Mouse (Mus musculus) ES-E14 (cell line): ENCODE data around the gene Gaa. TPM values are rescaled to one million over a fixed set of nuclear protein-coding genes. Genes with fewer than 3 reads are reported as not detected.

ENCODE experiments used
- DNase-seq: peaks from one replicate; pipeline ENCODE4 v3.0.0-alpha.2; 2013; ENCODE audit warnings: low read depth, low spot score
- H3K27ac ChIP-seq: 2 replicates; pipeline ENCODE4 v1.5.1; 2012; ENCODE audit warnings: low read depth, mild to moderate bottlenecking, low read length, moderate library complexity, mixed read lengths; ENCODE audit not compliant: poor library complexity, insufficient read depth, severe bottlenecking
- H3K36me3 ChIP-seq: 2 replicates; pipeline ENCODE4 v1.6.1; 2012; ENCODE audit warnings: mild to moderate bottlenecking, low read length, moderate library complexity, mixed read lengths; ENCODE audit not compliant: control insufficient read depth, poor library complexity, insufficient read depth, severe bottlenecking
- H3K4me1 ChIP-seq, 2 experiments: fragments of 150-350 bp in 1 of 2; sonication (generic) in 1 of 2; 2 replicates each; pipeline ENCODE4 v1.6.1; 2012; ENCODE audit warnings: low read length in 2 of 2, mild to moderate bottlenecking in 1 of 2, mixed read lengths in 1 of 2; ENCODE audit not compliant: control insufficient read depth in 2 of 2, insufficient read depth in 2 of 2, poor library complexity in 1 of 2
- H3K4me3 ChIP-seq, 2 experiments: fragments of 150-350 bp in 1 of 2; sonication (generic) in 1 of 2; 2 replicates each; pipeline ENCODE4 v1.5.1; 2012; ENCODE audit warnings: low read length in 2 of 2, low read depth in 1 of 2, mild to moderate bottlenecking in 1 of 2, mixed read lengths in 1 of 2; ENCODE audit not compliant: insufficient read depth in 1 of 2, poor library complexity in 1 of 2, severe bottlenecking in 1 of 2
- H3K9ac ChIP-seq: 2 replicates; pipeline ENCODE4 v1.6.1; 2012; ENCODE audit warnings: low read depth, mild to moderate bottlenecking, low read length, mixed read lengths; ENCODE audit not compliant: poor library complexity, insufficient read depth, severe bottlenecking
- H3K9me3 ChIP-seq: fragments of 150-350 bp; sonication (generic); 2 replicates; pipeline ENCODE4 v1.6.1; 2012; ENCODE audit warnings: low read depth, mild to moderate bottlenecking, low read length; ENCODE audit not compliant: control insufficient read depth, insufficient read depth
- CHD2 ChIP-seq: IDR thresholded peaks from 2 replicates; pipeline ENCODE4 v1.6.1; 2014; ENCODE audit warnings: mild to moderate bottlenecking, low read depth, low read length, inconsistent platforms
- HCFC1 ChIP-seq: IDR thresholded peaks from 2 replicates; pipeline ENCODE4 v1.6.1; 2012; ENCODE audit warnings: low read length, inconsistent platforms, borderline replicate concordance; ENCODE audit not compliant: insufficient read depth
- MAFK ChIP-seq: IDR thresholded peaks from 2 replicates; pipeline ENCODE4 v1.6.1; 2014; ENCODE audit warnings: mild to moderate bottlenecking, low read depth, low read length, inconsistent platforms; ENCODE audit not compliant: insufficient read depth
- ZC3H11A ChIP-seq: IDR thresholded peaks from 2 replicates; pipeline ENCODE4 v1.6.1; 2012; ENCODE audit warnings: low read depth, mild to moderate bottlenecking, inconsistent platforms, low read length, borderline replicate concordance
- ZNF384 ChIP-seq: IDR thresholded peaks from 2 replicates; pipeline ENCODE4 v1.6.1; 2012; ENCODE audit warnings: low read depth, low read length, inconsistent platforms
- in situ Hi-C, 2 experiments: fragments of 600-800 bp; cut with MboI; formaldehyde crosslinking; loops; one replicate each; pipeline ENCODE4 v1.15.1; 2025; ENCODE audit warnings: low sequenced_read_pairs in 2 of 2, inconsistent platforms in 1 of 2; ENCODE audit not compliant: unreplicated experiment in 2 of 2
- total RNA-seq: library from RNA; depleted of rRNA; stranded (reverse); fragments of 300-350 nt; gene quantifications from 2 replicates; pipeline ENCODE4 v1.2.3, GENCODE M21; 2012

The Gaa gene
- total RNA-seq, 1 experiment: 69.3 TPM

DNA sequence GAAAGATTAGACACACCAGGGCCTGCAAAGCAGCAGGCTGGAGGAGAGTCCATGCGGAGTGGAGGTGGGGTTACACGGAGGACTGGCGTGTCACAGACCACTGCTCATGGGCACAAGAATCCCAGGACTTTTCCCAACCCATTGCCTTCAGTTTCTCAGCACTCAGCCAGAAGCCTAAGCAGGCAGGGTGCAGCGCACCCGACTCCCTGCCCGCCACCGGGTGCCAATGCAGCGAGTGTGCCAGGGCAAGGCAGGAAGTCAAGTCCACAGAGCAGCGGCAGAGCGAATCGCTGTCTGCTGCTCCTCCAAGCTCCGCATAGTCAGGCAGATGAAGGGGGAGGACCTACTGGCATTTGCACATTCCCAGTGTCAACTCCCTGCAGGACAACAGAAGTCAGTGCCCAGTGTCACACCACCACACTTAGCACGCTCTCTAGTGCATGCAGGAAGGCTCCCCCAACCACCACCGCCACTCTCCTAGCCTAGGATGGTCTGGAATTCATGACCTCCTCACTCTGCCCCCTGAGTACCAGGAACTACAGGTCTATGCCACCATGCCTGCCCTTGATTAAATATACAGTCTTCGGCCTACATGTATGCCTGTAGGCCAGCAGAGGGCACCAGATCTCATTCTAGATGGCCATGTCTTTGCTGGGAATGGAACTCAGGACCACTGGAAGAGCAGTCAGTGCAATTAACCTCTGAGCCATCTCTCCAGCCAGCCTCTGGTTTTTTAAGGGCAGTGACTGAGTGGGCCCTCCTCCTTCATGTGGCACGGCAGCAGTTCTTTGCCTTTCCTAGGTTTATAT lies 37.4 kb downstream of the Gaa start:
- DNase-seq: peak; percentile 66
- H3K36me3 ChIP-seq: no peaks in the 10 kb centered on the region
- TF ChIP-seq ZC3H11A: peak; percentile 18
- no peak for TF ChIP-seq ZNF384
- no peaks in the 10 kb centered on the region for H3K9me3 ChIP-seq
- in situ Hi-C loops: no loop called here
- H3K4me3 ChIP-seq: peak overlapping the region; percentile 32 to 48; a peak in 2 of 4 replicates
- H3K9ac ChIP-seq: peak overlapping the region; percentile 53; the same call in 1 of the 2 replicates
- peaks cover 3 to 9% of the 10 kb centered on the region in 2 experiments; a peak in 1 of 4 replicates for H3K4me1 ChIP-seq
- H3K27ac ChIP-seq: no peak overlapping the region

- H3K4me3 ChIP-seq: no peak overlapping the region
- in situ Hi-C loops: no loop called here
These were observed 39.3 kb downstream of the Gaa start for GRCm38 (mm10) chr11:119306762-119307657.

GRCm38 (mm10) chr11:119307658-119307867 lies 39.9 kb downstream of the Gaa start, which contains the start of gene Card14:
Gene Card14, plus strand, starts transcription at chr11:119307768.
- TF ChIP-seq HCFC1 (no peak), ZC3H11A (no peak), CHD2 (no peak), ZNF384 (no peak), MAFK (no peak)
- DNase-seq: no peak
- Histone ChIP-seq H3K4me3 (no peak within 1 kb of the TSS), H3K27ac (no peak within 1 kb of the TSS), H3K9ac (no peak within 1 kb of the TSS; the same call in 1 of the 2 replicates), H3K4me1 (peaks cover 3 to 11% of the 10 kb centered on the region in 2 experiments; a peak in 1 of 4 replicates), H3K9me3 (no peaks in the 10 kb centered on the region), H3K36me3 (no peaks in the 10 kb centered on the region)
- in situ Hi-C loops: no loop called here

More at GRCm38 (mm10) chr11:119306762-119307657, 39.3 kb downstream of the Gaa start:
- no peaks in the 10 kb centered on the region for H3K36me3 ChIP-seq
- H3K27ac ChIP-seq: no peak overlapping the region
- H3K9ac ChIP-seq: no peak overlapping the region
- peaks cover 3 to 11% of the 10 kb centered on the region in 2 experiments; a peak in 1 of 4 replicates for H3K4me1 ChIP-seq
- TF ChIP-seq ZNF384 (no peak), CHD2 (no peak), ZC3H11A (no peak), MAFK (no peak)
- no peak for DNase-seq
- H3K9me3 ChIP-seq: no peaks in the 10 kb centered on the region

- Histone ChIP-seq H3K9ac (no peak overlapping the region; the same call in 1 of the 2 replicates), H3K4me1 (peaks cover 3 to 11% of the 10 kb centered on the region in 2 experiments; a peak in 1 of 4 replicates), H3K4me3 (no peak overlapping the region), H3K27ac (no peak overlapping the region), H3K9me3 (no peaks in the 10 kb centered on the region), H3K36me3 (no peaks in the 10 kb centered on the region)
- no peak for TF ChIP-seq ZC3H11A
- no peak for TF ChIP-seq HCFC1
- no peak for TF ChIP-seq CHD2
- no peak for TF ChIP-seq MAFK
- no peak for TF ChIP-seq ZNF384
- no peak for DNase-seq
- in situ Hi-C loops: no loop called here
These were observed 40.2 kb downstream of the Gaa start for GRCm38 (mm10) chr11:119307916-119308315.
